Mouse (Mus musculus): ENCODE data around the gene Ganab.
"Not testable (repeated sequence)": the region's sequence is repeated elsewhere in the genome, so short reads cannot be mapped to it uniquely, and the experiment has no call there.

The Ganab gene

GRCm38 (mm10) chr19:8888511-8889385, 9.1 kb upstream of the Ganab start, which contains the start of the genes 1810009A15Rik and Gm49416:
Gene 1810009A15Rik (plus strand): TSS chr19:8888853.
Gene Gm49416 (plus strand): TSS chr19:8888926.
- DNase-seq, result peak; percentile 93

- peak; percentile 86 to 90 for DNase-seq
These were observed 4.8 kb upstream of the Ganab start, which contains the start of gene Ints5 for GRCm38 (mm10) chr19:8892829-8893766. Gene Ints5 (plus strand): TSS chr19:8893005.

GRCm38 (mm10) chr19:8895397-8895960, 2.4 kb upstream of the Ganab start:
- DNase-seq, result no peak

GRCm38 (mm10) chr19:8896231-8896630, 1.6 kb upstream of the Ganab start:
- not testable (repeated sequence) for DNase-seq

GRCm38 (mm10) chr19:8897211-8897864, 533 bp upstream of the Ganab start:
- DNase-seq, result peak; percentile 34 to 36

- no peak for DNase-seq
These were observed 705 bp downstream of the Ganab start for GRCm38 (mm10) chr19:8898576-8898975.

- DNase-seq, result no peak
These were observed 1.2 kb downstream of the Ganab start for GRCm38 (mm10) chr19:8899079-8899478.

- DNase-seq, result no peak
These were observed 5.5 kb downstream of the Ganab start for GRCm38 (mm10) chr19:8903412-8903811.

GRCm38 (mm10) chr19:8908531-8908930, 10.7 kb downstream of the Ganab start:
- no peak for DNase-seq

GRCm38 (mm10) chr19:8911810-8912209, 13.9 kb downstream of the Ganab start:
- no peak for DNase-seq

- DNase-seq, result no peak
These were observed 16.3 kb downstream of the Ganab start for GRCm38 (mm10) chr19:8914212-8914611.

- no peak for DNase-seq
These were observed 21.1 kb downstream of the Ganab start for GRCm38 (mm10) chr19:8919000-8919399.

- no peak for DNase-seq
These were observed 21.8 kb downstream of the Ganab start for GRCm38 (mm10) chr19:8919684-8920072.

GRCm38 (mm10) chr19:8920073-8920736, 22.3 kb downstream of the Ganab start, which contains the start of gene B3gat3:
Gene B3gat3 (plus strand): TSS chr19:8920374.
- DNase-seq, result peak; percentile 95 to 96

GRCm38 (mm10) chr19:8920836-8921291, 23.0 kb downstream of the Ganab start:
- peak in 1 of 2 experiments; percentile 25 for DNase-seq

- no peak for DNase-seq
These were observed 23.9 kb downstream of the Ganab start for GRCm38 (mm10) chr19:8921741-8922140.

GRCm38 (mm10) chr19:8926766-8927165, 28.9 kb downstream of the Ganab start:
- DNase-seq, result no peak

- no peak for DNase-seq
These were observed 30.1 kb downstream of the Ganab start for GRCm38 (mm10) chr19:8927891-8928525.

- no peak for DNase-seq
These were observed 30.9 kb downstream of the Ganab start for GRCm38 (mm10) chr19:8928689-8929223.

- DNase-seq, result peak; percentile 73 to 78
These were observed 31.6 kb downstream of the Ganab start, which contains the start of the genes Rom1 and Eml3 for GRCm38 (mm10) chr19:8929224-8930088. Gene Rom1 (minus strand): TSS chr19:8929356. Gene Eml3 (plus strand): TSS chr19:8929552.

Data from cerebellum, postnatal 36 days (tissue).